ENCODE assay signal across 8 mouse cellular contexts in the genomic region with DNA sequence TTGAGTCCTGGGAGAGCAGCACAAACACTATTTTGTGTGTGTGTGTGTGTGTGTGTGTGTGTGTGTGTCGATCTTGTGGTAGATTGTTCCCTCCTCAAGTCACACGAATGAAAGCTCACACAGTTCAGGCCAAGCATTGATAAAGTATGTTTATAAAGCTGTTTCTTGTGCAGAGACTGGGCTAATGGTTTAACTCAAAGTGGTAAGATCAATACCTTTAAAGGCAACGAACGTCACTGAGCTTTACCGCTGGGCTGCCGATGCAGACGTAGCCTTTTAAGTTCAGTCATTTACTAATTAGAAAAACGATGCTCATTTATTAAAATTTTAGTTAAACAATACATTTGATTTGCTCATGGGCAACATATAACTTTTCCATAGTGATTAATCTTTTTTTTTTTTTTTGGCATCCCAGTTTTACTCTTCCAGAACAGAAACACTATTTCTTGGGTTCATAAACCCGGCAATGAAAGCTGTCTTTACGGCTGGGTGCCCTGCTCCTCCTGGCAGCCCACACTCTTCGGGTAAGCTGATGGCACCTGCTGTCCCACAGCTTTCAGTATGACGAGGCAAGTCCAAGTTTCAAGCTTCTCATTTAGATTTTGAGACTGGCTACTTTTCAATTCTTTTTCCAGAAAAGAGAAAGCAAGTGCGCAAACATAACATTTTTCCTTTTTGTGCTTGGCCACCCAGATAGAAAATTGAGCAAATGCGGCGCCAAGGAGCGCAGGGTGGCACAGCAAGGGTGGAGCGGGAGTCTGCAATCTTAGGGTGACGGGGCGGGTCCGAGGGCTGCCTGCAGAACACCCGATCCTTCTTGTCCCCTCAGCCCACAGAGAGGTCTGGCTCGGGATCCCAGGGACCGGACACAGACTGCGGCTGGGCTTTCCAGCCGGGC. TPM values are rescaled to one million over a fixed set of nuclear protein-coding genes. Genes with fewer than 3 reads are reported as not detected.
DNase-seq lines count a peak whose midpoint lies in the region; ATAC-seq and TF ChIP-seq lines count a peak whose summit lies in the region.

No protein-coding gene starts in this region.

- DNase-seq in kidney, adult 8-10 months: no peak
- no peak for DNase-seq in G1E (ENCODE audit: low spot score)
- DNase-seq in neural tube, embryonic 11.5 days (ENCODE audit: low spot score): peak; percentile 29
- DNase-seq in right cerebral cortex, adult 18-20 months: no peak
- no peak for DNase-seq in urinary bladder, postnatal 4 days (ENCODE audit: low spot score in 2 of 2)

- no peaks in the 10 kb centered on the region for H3K9me3 ChIP-seq in kidney, embryonic 15.5 days (replicated peaks)
- peaks cover 2% of the 10 kb centered on the region; the same call in 1 of the 2 replicates for H3K9me3 ChIP-seq in G1E (replicated peaks)
- no peaks in the 10 kb centered on the region for H3K9me3 ChIP-seq in embryonic facial prominence, embryonic 13.5 days
- H3K9me3 ChIP-seq in intestine, postnatal 0 days (ENCODE audit: control insufficient read depth): no peaks in the 10 kb centered on the region
- no peaks in the 10 kb centered on the region for H3K9me3 ChIP-seq in neural tube, embryonic 11.5 days (ENCODE audit: control insufficient read depth, low read length)

- peaks cover 16% of the 10 kb centered on the region for H3K4me1 ChIP-seq in kidney, embryonic 15.5 days
- peaks cover 25% of the 10 kb centered on the region for H3K4me1 ChIP-seq in G1E (ENCODE audit: insufficient read depth, low read depth, low read length)
- H3K4me1 ChIP-seq in embryonic facial prominence, embryonic 13.5 days: peaks cover 15% of the 10 kb centered on the region
- no peaks in the 10 kb centered on the region; the same call in 1 of the 2 replicates for H3K4me1 ChIP-seq in intestine, postnatal 0 days (replicated peaks; ENCODE audit: control insufficient read depth, insufficient read depth, low read length)
- peaks cover 8% of the 10 kb centered on the region; the same call in 1 of the 2 replicates for H3K4me1 ChIP-seq in neural tube, embryonic 11.5 days (ENCODE audit: control insufficient read depth, insufficient read depth, low read length)

- no peaks in the 10 kb centered on the region for H3K36me3 ChIP-seq in kidney, embryonic 15.5 days
- peaks cover 5% of the 10 kb centered on the region for H3K36me3 ChIP-seq in G1E (replicated peaks)
- H3K36me3 ChIP-seq in embryonic facial prominence, embryonic 13.5 days: no peaks in the 10 kb centered on the region
- no peaks in the 10 kb centered on the region for H3K36me3 ChIP-seq in intestine, postnatal 0 days (ENCODE audit: control insufficient read depth, insufficient read depth)
- H3K36me3 ChIP-seq in neural tube, embryonic 11.5 days (ENCODE audit: control insufficient read depth, insufficient read depth, low read length): no peaks in the 10 kb centered on the region

- TF ChIP-seq CTCF in G1E (IDR thresholded peaks at IDR 0.05; ENCODE audit: low read depth, low read length): no peak
- TF ChIP-seq CTCF in intestine, postnatal 0 days (IDR thresholded peaks at IDR 0.05; ENCODE audit: low read depth): no peak

- peak; percentile 83 for ATAC-seq in kidney, embryonic 15.5 days (replicated peaks; ENCODE audit: low FRiP score)
- peak; percentile 15 for ATAC-seq in G1E (ENCODE audit: extremely low read depth, insufficient number of reproducible peaks, low FRiP score, poor library complexity, severe bottlenecking)
- ATAC-seq in embryonic facial prominence, embryonic 13.5 days (ENCODE audit: insufficient number of reproducible peaks, insufficient read depth, low FRiP score, low TSS enrichment, low read depth): peak; percentile 78
- ATAC-seq in intestine, postnatal 0 days: peak; percentile 73
- ATAC-seq in neural tube, embryonic 11.5 days (ENCODE audit: insufficient read depth, low FRiP score, low TSS enrichment): peak; percentile 48; the same call in 1 of the 2 replicates

- peak overlapping the region; percentile 72 for H3K9ac ChIP-seq in kidney, embryonic 15.5 days
- H3K9ac ChIP-seq in embryonic facial prominence, embryonic 13.5 days: peak overlapping the region; percentile 99
- peak overlapping the region; percentile 98 for H3K9ac ChIP-seq in intestine, postnatal 0 days (ENCODE audit: low read depth, low read length)
- peak overlapping the region; percentile 98 for H3K9ac ChIP-seq in neural tube, embryonic 11.5 days (ENCODE audit: low read length)

- peak overlapping the region; percentile 93 for H3K4me3 ChIP-seq in kidney, embryonic 15.5 days (replicated peaks)
- H3K4me3 ChIP-seq in G1E (ENCODE audit: low read depth, low read length): peak overlapping the region; percentile 86
- H3K4me3 ChIP-seq in embryonic facial prominence, embryonic 13.5 days: peak overlapping the region; percentile 82
- peak overlapping the region; percentile 83 for H3K4me3 ChIP-seq in intestine, postnatal 0 days (ENCODE audit: low read depth, low read length)
- H3K4me3 ChIP-seq in neural tube, embryonic 11.5 days (ENCODE audit: low read depth, low read length): peak overlapping the region; percentile 87

- peak overlapping the region; percentile 100 for H3K27ac ChIP-seq in kidney, embryonic 15.5 days
- H3K27ac ChIP-seq in embryonic facial prominence, embryonic 13.5 days: peak overlapping the region; percentile 98
- peak overlapping the region; percentile 98 for H3K27ac ChIP-seq in intestine, postnatal 0 days (ENCODE audit: low read depth, low read length)
- peak overlapping the region; percentile 97 for H3K27ac ChIP-seq in neural tube, embryonic 11.5 days (ENCODE audit: low read depth, low read length)

- WGBS in kidney, embryonic 15.5 days: 7% methylated on average over 25 of the region's 25 CpGs
- WGBS in embryonic facial prominence, embryonic 13.5 days: 9% methylated on average over 25 of the region's 25 CpGs
- 5% methylated on average over 25 of the region's 25 CpGs for WGBS in intestine, postnatal 0 days
- whole genome bisulfite sequencing in neural tube, embryonic 11.5 days: 14% methylated on average over 25 of the region's 25 CpGs

- H3K27me3 ChIP-seq in kidney, embryonic 15.5 days: no peaks in the 10 kb centered on the region
- H3K27me3 ChIP-seq in G1E (ENCODE audit: insufficient read depth, low read length): no peaks in the 10 kb centered on the region
- H3K27me3 ChIP-seq in embryonic facial prominence, embryonic 13.5 days: no peaks in the 10 kb centered on the region
- no peaks in the 10 kb centered on the region for H3K27me3 ChIP-seq in intestine, postnatal 0 days (replicated peaks; ENCODE audit: control insufficient read depth, insufficient read depth, low read length)
- no peaks in the 10 kb centered on the region for H3K27me3 ChIP-seq in neural tube, embryonic 11.5 days (ENCODE audit: control insufficient read depth, insufficient read depth, low read length)

- peak overlapping the region; percentile 63 for H3K4me2 ChIP-seq in kidney, embryonic 15.5 days
- H3K4me2 ChIP-seq in embryonic facial prominence, embryonic 13.5 days: peak overlapping the region; percentile 71
- peak overlapping the region; percentile 70 for H3K4me2 ChIP-seq in intestine, postnatal 0 days (replicated peaks; ENCODE audit: low read depth)
- H3K4me2 ChIP-seq in neural tube, embryonic 11.5 days (ENCODE audit: low read depth): peak overlapping the region; percentile 52

RNA-seq across cellular contexts. Expression of a gene that starts 0.6 kb away (rescaled TPM):
- polyA plus RNA-seq in kidney, embryonic 15.5 days (2015; fragmentation: Nextera tagmentation; extraction: Ambion mirVana): 288 and 292 TPM in 2 replicates
- total RNA-seq in G1E (2014; fragmentation: Nextera tagmentation) (215 and 240 TPM in 2 replicates), G1E (2017) (277 and 315 TPM in 2 replicates)
- polyA plus RNA-seq in G1E (2012): 47.6 and 53.8 TPM in 2 replicates
- polyA plus RNA-seq in embryonic facial prominence, embryonic 13.5 days (2015; fragmentation: Nextera tagmentation; extraction: Ambion mirVana): 216 and 238 TPM in 2 replicates
- polyA plus RNA-seq in intestine, postnatal 0 days (2015; fragmentation: Nextera tagmentation; extraction: Ambion mirVana): 185 and 188 TPM in 2 replicates
- 196 and 199 TPM in 2 replicates for polyA plus RNA-seq in neural tube, embryonic 11.5 days (2014; fragmentation: Nextera tagmentation; extraction: Ambion mirVana)

Comparison
In these comparisons a context has a peak if more than half of its experiments do, and no peak if none do; other contexts are left out.
1. ATAC-seq: peak in every context shown above with its lines; median percentile 83 in kidney, embryonic 15.5 days; 78 in embryonic facial prominence, embryonic 13.5 days; 73 in intestine, postnatal 0 days; 48 in neural tube, embryonic 11.5 days; 15 in G1E.